Mouse (Mus musculus) lung, embryonic 16.5 days (tissue): ENCODE results near the gene Tpcn1. TPM values are rescaled to one million over a fixed set of nuclear protein-coding genes. Genes with fewer than 3 reads are reported as not detected.
A peak's percentile ranks its signal among the peaks of the same experiment; 100 is the strongest.

ENCODE experiments used
- ATAC-seq: fragments of 200-750 bp; cut with Nextera tagmentation; 2 replicates; pipeline ENCODE4 v1.8.0; 2017; ENCODE audit warnings: low read depth, mild to moderate bottlenecking, moderate library complexity
- H3K27ac ChIP-seq: fragments of 300-500 bp; sonication (generic); 2 replicates; pipeline ENCODE4 v1.5.1; 2014; ENCODE audit warnings: mild to moderate bottlenecking, control low read depth, low read length
- H3K27me3 ChIP-seq: fragments of 300-500 bp; sonication (generic); 2 replicates; pipeline ENCODE4 v1.6.1; 2014; ENCODE audit warnings: low read depth, low read length, mixed read lengths; ENCODE audit not compliant: control insufficient read depth, insufficient read depth
- H3K36me3 ChIP-seq: fragments of 300-500 bp; sonication (generic); 2 replicates; pipeline ENCODE4 v1.6.1; 2014; ENCODE audit warnings: low read length; ENCODE audit not compliant: control insufficient read depth, insufficient read depth
- H3K4me1 ChIP-seq: fragments of 300-500 bp; sonication (generic); replicated peaks from 2 replicates; pipeline ENCODE4 v1.6.1; 2014; ENCODE audit warnings: low read length, mixed read lengths; ENCODE audit not compliant: control insufficient read depth, insufficient read depth
- H3K4me2 ChIP-seq: fragments of 300-500 bp; sonication (generic); 2 replicates; pipeline ENCODE4 v1.6.1; 2014; ENCODE audit warnings: low read depth, low read length, control low read depth
- H3K4me3 ChIP-seq: fragments of 300-500 bp; sonication (generic); 2 replicates; pipeline ENCODE4 v1.5.1; 2014; ENCODE audit warnings: mild to moderate bottlenecking, low read length, control low read depth
- H3K9ac ChIP-seq: fragments of 300-500 bp; sonication (generic); 2 replicates; pipeline ENCODE4 v1.6.1; 2014; ENCODE audit warnings: low read length, control low read depth
- H3K9me3 ChIP-seq: fragments of 300-500 bp; sonication (generic); 2 replicates; pipeline ENCODE4 v1.6.1; 2016; ENCODE audit warnings: low read length; ENCODE audit not compliant: control insufficient read depth
- WGBS: fragments of 180-500 bp; shearing (Covaris S2); extraction: QIAGEN DNeasy Blood & Tissue Kit; methylation state at CpG from one replicate; pipeline ENCODE4 v1.1.7; 2014; 5-methylcytosine and 5-hydroxymethylcytosine counted together
- polyA plus RNA-seq: library from polyadenylated mRNA; unstranded; fragments of >200 nt; fragmentation: Nextera tagmentation; extraction: Ambion mirVana; gene quantifications from 2 replicates; pipeline ENCODE4 v1.2.1, GENCODE M21; 2015

The Tpcn1 gene
- polyA plus RNA-seq, 1 experiment from 2014 or later, result 18.0 TPM

DNA sequence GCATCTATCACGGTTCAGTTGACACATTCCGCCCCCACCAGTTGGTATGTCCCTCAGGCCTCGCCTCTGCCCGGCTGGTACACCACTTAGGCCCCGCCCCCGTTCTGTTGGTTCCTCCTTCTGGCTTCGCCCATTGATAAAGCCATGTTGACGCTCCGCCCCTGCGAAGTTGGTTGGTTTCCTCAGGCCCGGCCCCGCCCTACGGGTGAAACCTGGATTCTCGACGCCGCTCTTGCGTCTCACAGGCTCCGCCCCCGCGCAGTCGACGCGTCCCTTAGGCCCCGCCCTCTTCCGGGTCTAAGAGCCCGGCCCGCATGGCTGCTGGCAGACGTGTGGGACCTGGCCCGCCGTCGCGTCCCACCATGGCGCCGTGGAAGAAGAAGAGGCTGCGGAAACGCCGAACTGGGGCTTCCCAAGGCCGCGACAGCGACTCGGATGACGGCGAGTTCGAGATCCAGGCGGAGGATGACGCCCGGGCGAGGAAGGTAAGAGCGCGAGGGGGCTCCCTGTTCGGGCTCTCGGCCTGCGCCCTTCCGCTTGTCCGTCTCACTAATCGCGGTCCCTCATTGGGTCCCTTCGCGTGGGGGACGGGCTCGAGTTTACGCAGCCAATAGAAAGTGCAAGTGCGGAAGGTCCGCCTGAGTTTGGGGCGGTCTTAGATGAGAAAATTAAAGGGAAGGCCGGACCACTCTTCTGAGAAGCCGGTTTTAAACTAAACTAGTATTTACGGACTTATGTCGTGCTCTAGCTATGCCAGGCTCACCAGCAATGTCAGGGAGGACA is 24.5 kb upstream of the Tpcn1 start:
- H3K27ac ChIP-seq, result peak overlapping the region; percentile 85
- WGBS, result under 1% methylated on average over 69 of the region's 69 CpGs
- H3K4me2 ChIP-seq, result peak overlapping the region; percentile 84
- peaks cover 14% of the 10 kb centered on the region; the same call in 1 of the 2 replicates for H3K36me3 ChIP-seq
- H3K27me3 ChIP-seq, result no peaks in the 10 kb centered on the region
- H3K9me3 ChIP-seq, result peaks cover 3% of the 10 kb centered on the region; the same call in 1 of the 2 replicates
- H3K4me1 ChIP-seq, result peaks cover 17% of the 10 kb centered on the region
- peak overlapping the region; percentile 72 for H3K9ac ChIP-seq
- peak overlapping the region; percentile 67 for H3K4me3 ChIP-seq
- peak; percentile 95 for ATAC-seq

DNA sequence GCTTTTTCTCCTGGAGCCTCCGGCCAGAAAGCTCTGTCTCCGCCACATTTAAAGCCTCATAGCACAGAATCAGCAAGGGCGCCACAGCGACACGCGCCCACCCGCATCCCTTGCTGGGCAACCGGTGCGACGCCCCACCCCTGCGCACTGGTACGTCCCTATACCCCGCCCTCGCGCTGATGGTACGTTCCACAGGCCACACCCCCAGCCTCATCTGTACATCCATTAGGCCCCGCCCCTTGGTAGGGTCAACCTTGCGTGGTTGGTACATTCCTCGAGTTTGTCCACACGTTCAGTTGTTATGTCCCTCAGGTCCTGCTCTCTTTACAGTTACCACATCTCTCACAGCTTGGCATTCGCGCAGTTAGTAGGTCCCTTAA is 24.0 kb upstream of the Tpcn1 start, which contains the start of the genes Rita1 and Ddx54:
TSS of gene Rita1 (minus strand) at position 148 of the 380 bp plus-strand sequence.
TSS of gene Ddx54 (plus strand) at position 298 of the 380 bp plus-strand sequence.
- Histone ChIP-seq H3K4me3 (peak within 1 kb of the TSS; percentile 67), H3K9ac (peak within 1 kb of the TSS; percentile 72), H3K27ac (peak within 1 kb of the TSS; percentile 85), H3K9me3 (peaks cover 3% of the 10 kb centered on the region; the same call in 1 of the 2 replicates), H3K4me2 (peak within 1 kb of the TSS; percentile 84), H3K27me3 (no peaks in the 10 kb centered on the region), H3K36me3 (peaks cover 14% of the 10 kb centered on the region; the same call in 1 of the 2 replicates), H3K4me1 (peaks cover 17% of the 10 kb centered on the region)
- peak; percentile 90 for ATAC-seq
- WGBS, result 0% methylated on average over 22 of the region's 22 CpGs

DNA sequence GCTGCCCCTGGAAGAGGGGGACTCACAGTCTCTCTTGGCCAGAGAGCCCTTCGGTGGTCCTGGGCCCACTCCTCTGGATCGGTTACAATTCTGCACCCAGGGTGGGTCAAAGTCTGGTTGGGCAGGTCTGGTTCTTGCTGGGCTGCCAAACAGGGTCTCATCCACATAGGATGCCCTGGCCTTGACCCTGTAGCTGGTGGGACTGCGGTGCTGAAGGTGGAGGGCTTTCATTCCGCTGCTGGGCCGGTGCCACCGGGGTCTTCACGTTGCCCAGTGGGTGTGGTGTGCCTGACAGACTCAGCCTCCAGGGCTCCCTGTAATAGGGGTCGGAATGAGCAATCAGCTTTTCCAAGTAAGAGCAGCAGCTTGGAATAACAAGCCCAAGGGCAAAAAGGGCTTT is 22.9 kb upstream of the Tpcn1 start:
- ATAC-seq, result no peak
- H3K4me3 ChIP-seq, result peak overlapping the region; percentile 67
- H3K9ac ChIP-seq, result peak overlapping the region; percentile 71
- peaks cover 17% of the 10 kb centered on the region for H3K4me1 ChIP-seq
- no peak overlapping the region for H3K27ac ChIP-seq
- H3K9me3 ChIP-seq, result peaks cover 3% of the 10 kb centered on the region; the same call in 1 of the 2 replicates
- 44% methylated on average over 8 of the region's 8 CpGs for WGBS
- H3K36me3 ChIP-seq, result peaks cover 8% of the 10 kb centered on the region; the same call in 1 of the 2 replicates
- no peaks in the 10 kb centered on the region for H3K27me3 ChIP-seq
- H3K4me2 ChIP-seq, result peak overlapping the region; percentile 59

DNA sequence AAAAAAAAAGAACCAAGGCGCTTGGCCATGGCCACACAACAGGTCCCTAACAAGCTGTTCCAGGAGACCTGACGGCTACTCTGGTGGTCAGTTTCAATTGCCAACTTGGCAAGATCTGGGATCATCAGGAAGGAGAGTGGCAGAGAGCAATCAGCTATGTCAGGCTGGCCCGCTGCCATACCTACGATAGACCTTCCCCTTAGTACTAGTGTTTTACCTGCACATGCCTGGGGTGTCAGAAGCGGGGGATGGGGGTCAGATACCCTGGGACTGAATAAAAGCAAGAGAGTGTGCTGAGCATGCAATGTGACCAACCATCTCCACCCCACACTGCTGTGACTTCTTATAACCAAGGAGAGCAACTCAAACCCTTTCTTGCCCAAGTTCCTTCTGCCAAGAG is 22.4 kb upstream of the Tpcn1 start:
- Histone ChIP-seq H3K4me2 (peak overlapping the region; percentile 59), H3K4me3 (no peak overlapping the region; the same call in 1 of the 2 replicates), H3K36me3 (peaks cover 3% of the 10 kb centered on the region; the same call in 1 of the 2 replicates), H3K27ac (no peak overlapping the region), H3K27me3 (no peaks in the 10 kb centered on the region), H3K9ac (no peak overlapping the region), H3K4me1 (peaks cover 17% of the 10 kb centered on the region), H3K9me3 (peaks cover 2% of the 10 kb centered on the region; the same call in 1 of the 2 replicates)
- WGBS, result 88% methylated on average over 5 of the region's 5 CpGs
- ATAC-seq, result no peak

DNA sequence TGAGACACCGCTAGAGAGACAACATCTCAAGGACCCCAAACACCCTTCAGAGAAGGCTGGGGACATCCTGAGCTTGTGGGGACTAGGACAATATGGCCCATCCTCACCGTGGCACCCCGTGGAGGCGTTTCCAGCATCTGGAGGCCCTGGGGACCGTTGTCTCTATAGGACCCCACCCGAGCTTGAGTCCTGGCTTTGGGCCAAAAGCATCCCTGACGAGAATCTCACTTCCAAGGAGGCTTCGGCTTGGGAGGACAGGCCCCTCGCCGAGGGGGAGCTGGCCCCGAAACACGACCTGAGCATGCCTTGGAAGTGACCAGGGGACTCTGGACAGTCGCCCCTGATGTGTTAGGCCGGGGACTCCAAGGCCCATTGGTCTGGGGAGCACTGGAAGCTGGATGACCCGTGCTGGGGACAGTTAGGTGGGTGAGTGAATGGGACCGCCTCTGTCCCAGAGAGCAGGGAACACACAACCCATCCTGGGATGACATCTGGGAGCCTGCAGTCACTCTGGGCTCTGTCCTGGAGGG is 20.8 kb upstream of the Tpcn1 start:
- no peak for ATAC-seq
- Histone ChIP-seq H3K9me3 (no peaks in the 10 kb centered on the region), H3K4me3 (no peak overlapping the region), H3K9ac (no peak overlapping the region), H3K27ac (no peak overlapping the region), H3K36me3 (no peaks in the 10 kb centered on the region), H3K27me3 (no peaks in the 10 kb centered on the region), H3K4me1 (peaks cover 17% of the 10 kb centered on the region), H3K4me2 (no peak overlapping the region)
- 78% methylated on average over 16 of the region's 16 CpGs for WGBS

DNA sequence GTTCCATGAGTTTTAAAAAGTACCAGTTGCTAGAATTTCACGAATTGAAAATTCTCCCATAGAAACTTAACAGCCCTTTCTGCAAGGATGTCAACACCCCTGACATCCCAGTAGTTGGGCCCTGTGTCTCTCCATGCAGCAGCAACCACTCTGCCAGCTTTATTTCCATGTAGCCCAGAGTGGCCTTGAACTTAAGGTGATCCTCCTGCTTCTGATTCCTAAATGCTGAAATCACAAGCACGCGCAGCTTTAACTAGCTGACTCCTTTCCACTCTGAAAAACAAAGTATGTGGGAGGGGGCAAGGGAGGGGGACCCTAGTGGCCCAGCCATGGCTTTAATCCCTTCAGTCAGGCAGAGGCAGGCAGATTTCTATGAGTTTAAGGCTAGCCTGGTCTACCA is 18.9 kb upstream of the Tpcn1 start:
- Histone ChIP-seq H3K4me2 (no peak overlapping the region), H3K4me1 (peaks cover 11% of the 10 kb centered on the region), H3K9me3 (no peaks in the 10 kb centered on the region), H3K27me3 (no peaks in the 10 kb centered on the region), H3K27ac (no peak overlapping the region), H3K9ac (no peak overlapping the region), H3K4me3 (no peak overlapping the region), H3K36me3 (no peaks in the 10 kb centered on the region)
- ATAC-seq, result no peak
- WGBS, result 73% methylated on average over 3 of the region's 3 CpGs

DNA sequence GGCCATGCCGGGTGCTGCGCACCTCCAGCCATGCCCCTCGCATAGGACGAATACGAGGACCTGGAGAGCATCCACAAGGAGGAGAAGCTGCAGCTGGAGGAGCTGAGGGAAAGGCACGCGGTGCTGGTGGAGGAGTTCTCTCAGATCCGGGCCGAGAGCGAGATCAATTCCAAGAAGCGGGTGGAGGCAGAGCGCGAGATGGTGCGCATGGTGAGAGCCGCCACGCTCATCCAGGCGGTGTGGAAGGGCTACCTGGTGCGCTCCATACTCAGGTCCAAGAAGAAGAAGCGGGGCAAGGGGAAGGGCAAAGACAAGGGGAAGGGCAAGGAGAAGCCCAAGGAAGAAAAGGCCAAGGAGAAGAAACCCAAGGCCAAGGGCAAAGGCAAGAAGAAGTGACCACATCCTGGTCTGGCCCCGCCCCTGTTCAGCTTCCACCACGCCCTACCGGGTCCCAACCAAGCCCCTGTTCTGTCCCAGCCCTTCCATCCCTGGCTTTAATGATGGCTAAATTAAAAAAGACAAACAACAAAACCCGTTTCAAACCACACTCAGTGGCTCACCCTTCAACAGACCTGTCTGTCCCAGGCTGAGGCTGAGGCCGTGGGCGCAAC is 18.2 kb upstream of the Tpcn1 start:
- Histone ChIP-seq H3K9ac (no peak overlapping the region), H3K27me3 (no peaks in the 10 kb centered on the region), H3K36me3 (no peaks in the 10 kb centered on the region), H3K4me3 (no peak overlapping the region), H3K9me3 (no peaks in the 10 kb centered on the region), H3K4me2 (no peak overlapping the region), H3K27ac (no peak overlapping the region), H3K4me1 (peaks cover 8% of the 10 kb centered on the region)
- 63% methylated on average over 25 of the region's 25 CpGs for WGBS
- no peak for ATAC-seq

DNA sequence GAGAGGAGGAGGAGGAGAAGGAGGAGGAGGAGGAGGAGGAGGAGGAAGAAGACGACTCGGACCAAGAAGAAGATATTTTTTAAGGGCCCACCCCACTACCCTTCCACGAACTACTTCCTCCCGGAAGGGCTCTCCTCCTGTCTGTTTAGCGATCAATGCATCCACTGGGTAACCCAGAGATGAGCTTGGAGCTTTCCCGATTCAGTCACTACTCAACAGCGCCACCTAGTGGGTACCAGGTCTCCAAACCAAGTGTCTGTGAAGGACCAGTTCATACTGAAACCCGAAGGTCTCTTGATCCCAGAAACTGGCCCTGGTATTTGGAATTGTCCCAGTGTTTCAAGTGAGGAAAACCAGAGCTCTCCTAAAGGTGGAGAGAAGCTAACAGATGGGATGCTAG is 17.2 kb upstream of the Tpcn1 start:
- Histone ChIP-seq H3K9ac (no peak overlapping the region), H3K4me1 (no peaks in the 10 kb centered on the region), H3K9me3 (no peaks in the 10 kb centered on the region), H3K4me2 (peak overlapping the region; percentile 51), H3K4me3 (peak overlapping the region; percentile 30), H3K36me3 (no peaks in the 10 kb centered on the region), H3K27ac (no peak overlapping the region), H3K27me3 (no peaks in the 10 kb centered on the region)
- peak; percentile 79 for ATAC-seq
- WGBS, result under 1% methylated on average over 7 of the region's 8 CpGs

DNA sequence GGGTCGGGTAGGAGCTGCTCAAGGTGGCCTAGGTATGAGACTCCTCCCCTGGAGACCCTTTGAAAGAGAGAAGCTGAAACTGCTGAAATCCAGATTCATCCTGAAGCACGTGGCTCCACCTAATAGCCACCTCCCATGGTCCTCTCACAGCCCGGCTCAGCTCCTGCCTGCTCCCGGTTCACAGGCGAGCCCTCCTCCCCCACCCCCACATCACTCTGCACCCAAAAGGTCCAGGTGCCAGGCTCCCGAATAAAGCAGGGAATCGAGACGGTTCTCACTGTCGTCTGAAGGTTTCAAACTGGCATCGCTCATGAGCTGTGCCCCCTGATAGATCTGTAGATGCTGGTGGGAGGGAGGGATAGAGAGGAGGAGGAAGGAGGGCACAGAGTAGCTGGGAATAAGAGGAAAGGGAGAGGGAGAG is 16.8 kb upstream of the Tpcn1 start:
- peak; percentile 44 for ATAC-seq
- Histone ChIP-seq H3K27me3 (no peaks in the 10 kb centered on the region), H3K9ac (peak overlapping the region; percentile 31), H3K4me1 (no peaks in the 10 kb centered on the region), H3K4me2 (peak overlapping the region; percentile 51), H3K36me3 (no peaks in the 10 kb centered on the region), H3K9me3 (no peaks in the 10 kb centered on the region), H3K27ac (no peak overlapping the region), H3K4me3 (peak overlapping the region; percentile 30)
- 2% methylated on average over 10 of the region's 10 CpGs for WGBS
